Mouse (Mus musculus): ENCODE measurements at regions not wholly inside any gene's neighbourhood (a gene's known extent, or its start where the extent isn't known, plus 50 kb on each side); places are given as distances from the start of the nearest gene placed in this dataset.

DNA sequence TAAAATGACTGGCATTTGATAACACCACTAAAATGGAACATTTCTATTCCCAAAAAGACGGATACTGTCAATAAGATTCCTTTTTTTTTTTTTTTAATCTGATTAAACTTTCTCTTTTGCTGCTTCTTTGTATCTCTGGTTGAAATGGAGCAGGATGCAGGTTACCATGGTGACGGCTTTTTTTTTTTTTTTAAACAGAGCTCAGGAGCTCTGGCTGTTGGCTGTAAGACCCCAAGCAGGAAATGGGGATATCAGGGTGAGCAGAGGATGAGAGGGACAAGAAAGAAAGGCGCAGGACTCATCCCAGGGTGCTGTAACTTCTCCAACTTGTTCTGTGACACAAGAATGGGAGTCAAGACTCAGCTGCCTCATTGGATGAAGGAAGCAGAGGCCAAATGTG lies 75.8 kb downstream of the Pttg1 start:
- TF ChIP-seq NANOG (IDR thresholded peaks at IDR 0.05; ENCODE audit: borderline replicate concordance, low read length) (no peak), CTCF (conservative IDR thresholded peaks at IDR 0.05; ENCODE audit: low read length) (no peak), POU5F1 (IDR thresholded peaks at IDR 0.05; ENCODE audit: borderline replicate concordance, low read length) (no peak)
